Mouse (Mus musculus) gastrocnemius, adult 8-10 months (tissue): ENCODE results near the gene Gm26620. TPM values are rescaled to one million over a fixed set of nuclear protein-coding genes. Genes with fewer than 3 reads are reported as not detected.
A peak's percentile ranks its signal among the peaks of the same experiment; 100 is the strongest.

Experiments
- DNase-seq, 2 experiments: peaks; one replicate each; pipeline ENCODE4 v3.0.0; 2022; ENCODE audit warnings: low spot score in 2 of 2
- total RNA-seq, 4 experiments: library from RNA; stranded (reverse); gene quantifications; 2 replicates each; pipeline ENCODE4 v1.2.4; 2022

The Gm26620 gene
- under 1 TPM in 2 of 4 experiments, not detected in 2; 0.41 to 0.61 TPM for total RNA-seq

DNA sequence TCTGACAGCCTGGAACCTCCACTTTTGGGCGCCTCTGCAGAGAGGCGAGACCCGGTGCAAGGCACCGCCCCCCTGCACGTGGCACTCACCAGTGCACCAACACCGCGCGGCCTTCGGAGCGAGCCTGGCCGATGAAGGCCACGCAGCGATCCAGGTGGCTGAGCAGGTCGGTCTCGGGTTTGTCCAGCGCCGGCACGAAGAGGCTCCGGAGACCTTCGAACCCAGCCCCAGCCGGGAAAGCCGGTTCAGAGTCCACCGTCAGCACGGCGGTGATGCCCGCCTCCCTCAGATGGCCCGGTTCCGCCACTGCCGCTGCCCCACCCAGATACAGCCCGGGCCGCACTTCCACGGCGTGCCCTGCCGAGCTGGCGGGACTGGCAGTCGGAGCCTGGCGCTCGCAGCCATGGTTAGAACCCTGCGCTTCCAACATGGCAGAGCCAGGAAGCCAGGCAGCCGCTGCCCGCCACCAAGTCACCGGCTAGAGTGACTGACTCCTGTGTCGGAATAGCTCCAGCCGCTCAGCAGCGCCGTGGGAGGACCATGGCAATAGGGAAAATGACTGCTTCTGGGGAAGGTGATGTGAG is at the start of gene Gm26620, which contains the start of gene Dusp12:
Gene Gm26620, plus strand, starts transcription at position 88 of the 584 bp plus-strand sequence.
Gene Dusp12, minus strand, starts transcription at position 563 of the 584 bp plus-strand sequence.
- DNase-seq: peak; percentile 70 to 81

DNA sequence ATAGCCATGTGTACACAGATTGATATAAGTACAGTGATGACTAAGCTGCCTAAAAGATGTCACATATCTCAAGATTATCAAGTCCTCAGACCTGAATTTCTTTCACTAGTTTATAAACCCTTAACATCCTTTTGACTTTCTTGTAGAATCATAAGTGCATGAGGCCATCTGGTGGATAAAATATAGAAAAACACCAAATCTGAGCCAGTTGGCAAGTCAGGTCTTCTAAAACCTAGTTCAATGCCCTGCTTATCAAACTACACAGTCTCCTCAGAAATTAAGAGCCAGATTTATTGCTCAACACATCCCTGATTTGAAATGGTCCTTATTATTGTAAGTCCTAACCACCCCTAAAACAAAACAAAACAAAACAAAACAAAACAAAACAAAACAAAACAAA is 45.2 kb upstream of the Gm26620 start:
- DNase-seq: no peak

DNA sequence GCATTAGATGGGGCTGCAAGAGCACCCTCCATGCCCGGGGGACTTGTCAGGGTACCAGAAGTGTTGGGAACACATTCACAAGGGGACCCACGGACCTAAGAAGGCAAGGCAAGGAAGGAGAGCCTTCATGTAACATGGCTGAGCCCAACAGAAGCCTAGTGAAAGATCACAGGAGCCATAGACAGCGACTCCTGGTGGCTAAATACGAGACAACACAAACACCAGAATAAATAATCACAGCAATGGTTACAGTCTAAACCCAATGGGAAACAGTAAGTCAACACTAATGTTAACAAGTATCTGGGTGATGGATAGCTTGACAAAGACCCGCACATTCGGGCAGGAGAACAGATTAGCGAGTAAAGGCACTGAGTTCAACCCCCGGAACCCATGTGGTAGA is 40.5 kb upstream of the Gm26620 start:
- DNase-seq: no peak

DNA sequence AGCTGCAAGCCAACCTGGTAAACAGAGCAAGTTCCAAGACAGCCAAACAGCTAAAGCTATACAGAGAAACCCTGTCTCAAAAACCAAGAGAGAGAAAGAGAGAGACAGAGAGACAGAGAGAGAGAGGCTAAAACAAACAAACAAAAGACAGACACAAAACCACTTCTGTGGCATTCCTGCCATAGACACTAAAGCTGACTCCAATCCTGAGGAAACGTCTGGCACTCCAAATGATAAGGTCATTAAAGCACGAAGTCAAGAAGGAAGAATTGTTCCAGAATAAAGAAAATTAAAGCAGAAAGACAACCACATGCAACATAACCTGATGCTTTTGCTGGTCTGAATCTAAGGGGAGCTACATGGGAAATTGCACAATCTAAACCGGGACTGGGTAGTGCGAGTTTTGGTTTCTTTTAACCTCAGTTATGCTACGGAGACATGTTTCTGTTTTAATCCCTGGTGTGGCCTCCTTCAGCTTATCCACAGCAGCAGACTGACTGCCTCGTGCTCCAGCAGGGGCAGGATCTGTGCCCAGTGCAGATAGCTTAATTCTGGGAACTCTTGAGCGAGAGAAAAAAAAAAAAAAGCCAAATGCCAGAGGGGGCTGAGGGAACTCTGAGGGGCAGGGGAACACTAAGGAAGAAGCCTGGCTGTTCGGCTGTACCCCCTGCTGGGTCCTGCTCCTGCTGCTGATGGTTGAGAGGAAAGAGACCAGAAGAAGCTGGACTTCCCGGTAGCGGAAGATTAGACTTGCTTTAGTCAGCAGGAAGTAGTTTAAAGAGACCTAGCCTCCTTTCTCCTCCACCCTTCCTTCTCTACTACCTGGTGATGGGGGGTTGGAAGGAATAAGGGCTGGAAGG is 39.2 kb upstream of the Gm26620 start:
- DNase-seq: no peak

DNA sequence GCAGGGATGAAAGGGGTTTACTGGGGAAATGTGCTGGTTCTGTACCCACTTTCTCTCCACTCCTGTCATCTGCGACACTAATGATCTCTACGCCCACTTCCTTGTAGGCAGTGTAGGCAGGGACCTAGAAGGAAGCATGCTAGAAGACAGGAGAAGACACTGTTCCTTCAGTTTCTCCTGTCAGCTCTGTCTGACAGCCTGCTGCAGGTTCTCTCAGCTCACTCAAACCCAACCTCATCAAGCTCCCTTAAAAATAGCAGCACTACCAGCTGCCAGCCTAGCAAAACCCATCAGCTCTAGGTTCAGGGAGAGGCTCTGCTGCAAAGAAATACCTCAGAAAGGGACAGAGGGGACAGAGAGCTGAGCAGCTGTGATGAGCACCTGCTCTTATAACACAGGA is 34.9 kb upstream of the Gm26620 start:
- DNase-seq: no peak

- no peak for DNase-seq
These were observed 33.9 kb upstream of the Gm26620 start for GRCm38 (mm10) chr1:170850637-170851624.

DNA sequence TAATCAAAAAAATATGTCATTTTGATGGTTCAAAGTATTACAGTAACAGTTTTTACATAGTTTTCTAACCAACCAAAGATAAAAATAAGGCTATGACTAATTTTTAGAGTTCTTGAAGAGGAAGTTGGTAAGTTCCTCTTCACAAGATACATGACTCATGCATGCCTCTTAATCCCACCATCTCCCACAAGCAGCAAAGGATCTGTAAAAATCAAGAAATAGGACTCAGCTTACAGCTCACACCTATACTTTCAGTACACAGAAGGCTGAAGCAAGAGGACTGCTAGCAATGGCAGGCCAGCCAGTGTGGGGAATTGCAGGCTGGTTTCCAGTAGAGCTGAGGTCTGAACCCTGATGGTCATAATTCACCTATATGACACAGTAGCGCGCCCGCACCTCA is 31.3 kb upstream of the Gm26620 start:
- DNase-seq: no peak

DNA sequence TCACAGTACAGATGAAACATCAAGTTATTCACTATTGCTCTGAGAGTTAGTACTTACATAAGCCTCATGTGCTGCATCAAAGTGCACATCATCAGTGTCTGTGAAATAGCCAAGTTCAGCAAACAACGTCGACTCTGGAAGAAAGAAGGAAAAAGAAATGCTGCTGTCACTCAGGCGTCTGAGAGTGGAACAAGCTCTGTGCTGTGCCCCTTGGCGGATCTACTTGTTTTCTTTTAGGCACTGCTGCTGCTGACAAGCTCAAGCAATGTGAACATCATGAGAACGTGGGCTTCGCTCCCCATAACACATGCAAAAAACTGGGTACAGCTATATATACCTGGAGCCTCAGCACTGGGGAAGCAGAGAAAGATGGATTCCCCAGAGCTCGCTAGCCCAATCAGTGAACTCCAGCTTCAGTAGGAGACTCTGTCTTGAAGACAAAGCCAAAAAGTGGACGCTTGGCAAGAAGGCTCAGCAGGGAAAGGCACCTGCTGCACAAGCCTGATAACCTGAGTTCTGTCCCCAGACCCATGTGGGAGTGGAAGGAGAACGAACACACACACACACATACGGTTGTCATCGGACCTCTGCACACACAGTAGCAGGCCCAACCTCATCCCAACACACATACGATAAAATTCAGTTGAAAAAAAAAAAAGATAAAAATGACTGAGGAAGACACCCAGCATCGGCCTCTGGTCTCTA is 29.7 kb upstream of the Gm26620 start:
- no peak for DNase-seq

DNA sequence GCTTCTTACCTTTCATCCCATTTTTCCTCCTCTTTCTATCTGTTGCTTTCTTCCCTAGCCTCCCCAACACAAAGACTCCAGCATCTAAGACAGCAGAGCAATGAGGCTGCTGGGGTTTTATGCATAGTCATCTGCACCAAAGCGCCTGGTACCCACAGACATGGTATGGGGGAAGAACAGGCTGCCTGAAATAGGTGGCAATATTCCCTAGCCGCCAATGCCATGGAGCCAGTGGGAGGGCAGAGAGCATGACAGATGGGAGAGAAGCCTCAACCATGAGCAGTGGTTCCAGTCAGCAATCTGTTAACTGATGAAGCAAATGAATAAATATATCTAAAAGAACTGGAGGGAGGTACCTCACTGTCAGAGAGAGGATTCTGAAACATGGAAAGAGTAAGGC is 27.5 kb upstream of the Gm26620 start:
- DNase-seq: no peak

DNA sequence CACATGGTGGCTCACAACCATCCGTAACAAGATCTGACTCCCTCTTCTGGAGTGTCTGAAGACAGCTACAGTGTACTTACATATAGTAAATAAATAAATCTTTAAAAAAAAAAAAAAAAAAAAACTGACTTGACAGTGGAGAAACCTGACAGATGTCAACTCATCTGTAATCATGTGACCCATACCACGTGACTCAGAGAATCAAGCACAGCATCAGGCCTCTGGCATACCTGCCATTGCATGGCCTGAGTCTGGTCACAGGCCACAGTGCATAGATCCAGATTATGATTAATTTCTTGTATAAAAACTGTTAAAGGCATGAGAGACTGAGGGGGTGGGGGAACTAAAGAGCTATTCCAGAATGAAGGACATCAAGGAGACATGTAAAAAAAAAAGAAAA is 26.0 kb upstream of the Gm26620 start:
- no peak for DNase-seq

GRCm38 (mm10) chr1:170861671-170862434 is 23.0 kb upstream of the Gm26620 start:
- no peak for DNase-seq

GRCm38 (mm10) chr1:170862435-170862717 is 22.5 kb upstream of the Gm26620 start:
- DNase-seq: no peak

- no peak for DNase-seq
These were observed 21.8 kb upstream of the Gm26620 start for GRCm38 (mm10) chr1:170863033-170863432.

- no peak for DNase-seq
These were observed 20.6 kb upstream of the Gm26620 start for GRCm38 (mm10) chr1:170864234-170864633.

DNA sequence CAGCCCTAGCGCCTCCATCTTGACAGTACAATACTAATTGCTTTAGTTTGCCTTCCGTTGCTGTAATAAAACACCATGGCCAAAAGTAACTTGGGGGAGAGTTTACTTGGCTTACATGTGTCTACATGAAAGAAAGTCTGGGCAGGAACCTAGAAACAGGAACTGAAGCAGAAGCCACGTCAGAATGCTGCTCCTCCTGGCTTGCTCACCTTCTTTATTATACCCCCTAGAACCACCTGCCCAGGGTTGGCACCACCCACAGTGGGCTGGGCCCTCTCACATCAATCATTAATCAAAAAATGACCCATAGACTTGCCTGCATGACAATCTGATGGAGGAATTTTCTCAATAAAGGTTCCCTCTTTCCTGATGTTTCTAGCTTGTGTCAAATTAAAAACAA is 20.1 kb upstream of the Gm26620 start:
- DNase-seq: no peak

GRCm38 (mm10) chr1:170865406-170865805 is 19.5 kb upstream of the Gm26620 start:
- no peak for DNase-seq

DNA sequence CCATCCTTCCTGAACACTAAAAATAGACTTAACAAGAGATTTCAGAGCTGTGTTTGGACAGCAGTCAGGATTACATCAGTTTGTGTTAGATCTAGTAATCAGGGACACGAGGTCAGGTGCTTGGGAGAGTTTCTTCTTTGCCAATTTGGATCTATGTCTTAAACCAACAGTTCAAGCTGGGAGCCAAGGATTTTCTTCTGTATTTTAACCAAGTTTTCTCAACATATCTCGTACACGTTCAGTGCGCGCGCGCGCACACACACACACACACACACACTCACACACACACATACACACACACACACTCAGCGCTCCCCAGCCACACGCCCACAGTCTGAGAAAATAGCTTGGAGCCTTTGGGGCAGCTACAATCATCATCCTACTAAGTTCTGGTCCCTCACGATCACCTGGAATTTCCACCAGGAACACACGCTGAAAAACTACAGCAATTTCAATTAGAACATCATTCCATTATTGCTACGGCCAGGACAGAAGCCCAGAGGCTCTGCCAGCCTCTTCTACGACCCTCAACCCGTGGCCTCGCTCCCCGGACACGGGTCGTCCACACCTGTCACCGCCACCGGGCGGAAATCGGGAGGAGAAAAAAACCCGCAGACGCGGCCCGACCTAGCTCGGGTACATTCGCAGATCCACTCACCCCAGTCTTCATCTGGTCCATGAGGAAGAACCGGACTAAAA is 17.7 kb upstream of the Gm26620 start:
- no peak for DNase-seq

GRCm38 (mm10) chr1:170867691-170868105 is 17.2 kb upstream of the Gm26620 start, which contains the start of gene Atf6:
Gene Atf6, minus strand, starts transcription at chr1:170867771.
- peak; percentile 92 to 93 for DNase-seq

DNA sequence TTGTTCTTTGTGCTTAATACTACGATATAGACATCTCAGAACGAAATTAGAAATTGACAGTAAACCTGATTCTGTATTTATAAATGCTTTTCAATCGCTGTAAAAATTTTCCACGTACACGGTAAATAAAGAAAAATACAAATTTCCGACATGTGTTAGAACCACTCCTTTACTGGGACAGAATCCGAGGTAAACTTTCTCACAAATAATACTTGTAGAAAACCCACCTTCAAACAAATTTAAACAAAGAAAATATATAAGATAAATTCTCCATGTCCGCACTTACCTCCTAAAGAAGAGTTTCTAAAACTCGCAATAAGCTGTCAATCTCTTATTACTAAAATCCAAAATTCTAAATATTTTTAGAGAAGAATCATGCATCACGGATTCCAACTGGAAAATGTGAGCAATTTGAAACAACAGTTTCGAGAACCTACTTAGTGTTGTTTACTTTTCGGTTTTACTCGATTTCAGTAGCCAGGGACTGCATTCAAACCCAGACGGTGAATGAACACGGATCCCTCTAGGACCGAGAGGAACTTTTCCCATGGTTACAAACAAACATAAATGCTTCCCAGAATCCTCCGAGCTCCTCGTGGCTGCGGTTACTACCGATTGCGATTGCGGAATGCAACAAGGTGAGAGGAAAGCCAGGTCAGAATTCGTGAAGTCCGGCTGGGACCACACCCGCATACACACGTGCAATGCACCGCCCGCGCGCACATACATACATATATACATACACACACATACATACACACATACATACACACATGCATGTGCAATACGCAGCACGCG is 16.6 kb upstream of the Gm26620 start:
- DNase-seq: peak; percentile 24 to 41
